9 mouse cellular contexts compared by ENCODE assay signal in genomic region chrX:135752832-135753231, GRCm38 (mm10). TPM values are rescaled to one million over a fixed set of nuclear protein-coding genes. Genes with fewer than 3 reads are reported as not detected.
DNase-seq lines count a peak whose midpoint lies in the region; ATAC-seq lines count a peak whose summit lies in the region.
"Had no signal": no experiment of that assay in that cellular context is flagged by ENCODE, and none has a peak within 500 bp of the region (broad histone marks: within the 10 kb centered on the region; RNA-seq: fewer than 3 reads in every experiment).

No protein-coding gene starts in this region.

- WGBS in kidney, embryonic 14.5 days: 11% methylated on average over 2 of the region's 2 CpGs
- WGBS in liver, embryonic 11.5 days: 4% methylated on average over 2 of the region's 2 CpGs

- H3K9me3 ChIP-seq in kidney, embryonic 14.5 days (ENCODE audit: control insufficient read depth, low read length): no peaks in the 10 kb centered on the region
- H3K9me3 ChIP-seq in liver, embryonic 11.5 days (ENCODE audit: control insufficient read depth, low read length): no peaks in the 10 kb centered on the region
- H3K9me3 ChIP-seq: embryonic facial prominence, embryonic 13.5 days had no signal

- peak; percentile 32; the same call in 1 of the 2 replicates for ATAC-seq in kidney, embryonic 14.5 days (ENCODE audit: low FRiP score, low TSS enrichment)
- ATAC-seq in liver, embryonic 11.5 days (replicated peaks; ENCODE audit: low FRiP score): 0 out of 2 replicates have a peak, but pooled peaks have one; percentile 39
- ATAC-seq in neutrophil, adult 5-6 weeks (ENCODE audit: extremely low read depth, insufficient number of reproducible peaks, low FRiP score, poor library complexity, severe bottlenecking): peak; percentile 80

- no peak overlapping the region for H3K27ac ChIP-seq in kidney, embryonic 14.5 days (ENCODE audit: low read depth, low read length)
- H3K27ac ChIP-seq in liver, embryonic 11.5 days (ENCODE audit: low read depth, low read length): no peak overlapping the region
- H3K27ac ChIP-seq: embryonic facial prominence, embryonic 13.5 days had no signal

- no peaks in the 10 kb centered on the region for H3K4me1 ChIP-seq in kidney, embryonic 14.5 days (ENCODE audit: control insufficient read depth, insufficient read depth, low read length)
- no peaks in the 10 kb centered on the region for H3K4me1 ChIP-seq in liver, embryonic 11.5 days (replicated peaks; ENCODE audit: control insufficient read depth, insufficient read depth, low read length)
- H3K4me1 ChIP-seq: embryonic facial prominence, embryonic 13.5 days had no signal

- peak; percentile 61 for DNase-seq in 416B (ENCODE audit: low read depth)
- peak; percentile 51 for DNase-seq in R1 (ENCODE audit: low read depth, low spot score)
- peak; percentile 73 to 84 for DNase-seq in cerebellum, postnatal 36 days
- DNase-seq in gastrocnemius, postnatal 10 days: peak; percentile 72
- peak; percentile 37 for DNase-seq in liver, embryonic 11.5 days (ENCODE audit: low spot score)
- DNase-seq in thymus, adult 18-20 months: peak; percentile 9 to 28

- no peak overlapping the region for H3K9ac ChIP-seq in kidney, embryonic 14.5 days (ENCODE audit: low read depth, low read length)
- H3K9ac ChIP-seq in liver, embryonic 11.5 days (ENCODE audit: low read depth, low read length): no peak overlapping the region
- H3K9ac ChIP-seq: embryonic facial prominence, embryonic 13.5 days had no signal

- H3K36me3 ChIP-seq in kidney, embryonic 14.5 days (ENCODE audit: control insufficient read depth, insufficient read depth, low read length): no peaks in the 10 kb centered on the region; the same call in 1 of the 2 replicates
- H3K36me3 ChIP-seq in liver, embryonic 11.5 days (ENCODE audit: control insufficient read depth, insufficient read depth, low read length): no peaks in the 10 kb centered on the region
- H3K36me3 ChIP-seq: embryonic facial prominence, embryonic 13.5 days had no signal

- no peak overlapping the region for H3K4me2 ChIP-seq in kidney, embryonic 14.5 days (replicated peaks; ENCODE audit: low read depth, low read length)
- H3K4me2 ChIP-seq in liver, embryonic 11.5 days: no peak overlapping the region
- H3K4me2 ChIP-seq: embryonic facial prominence, embryonic 13.5 days had no signal

- no peak overlapping the region for H3K4me3 ChIP-seq in kidney, embryonic 14.5 days (ENCODE audit: low read length)
- no peak overlapping the region for H3K4me3 ChIP-seq in liver, embryonic 11.5 days (ENCODE audit: low read depth, low read length)
- H3K4me3 ChIP-seq: embryonic facial prominence, embryonic 13.5 days had no signal

- no peaks in the 10 kb centered on the region for H3K27me3 ChIP-seq in kidney, embryonic 14.5 days (ENCODE audit: control insufficient read depth, insufficient read depth, low read length)
- no peaks in the 10 kb centered on the region for H3K27me3 ChIP-seq in liver, embryonic 11.5 days (replicated peaks; ENCODE audit: control insufficient read depth, insufficient read depth, low read length)

RNA-seq across cellular contexts. Expression of gene Armcx5, which starts 10.3 kb away (rescaled TPM):
- 1 to 10 TPM; 4.4 to 6.3 TPM for total RNA-seq in gastrocnemius, postnatal 10 days (2021)
- 6.9 and 8.4 TPM in 2 replicates for polyA plus RNA-seq in kidney, embryonic 14.5 days (2014; fragmentation: Nextera tagmentation; extraction: Ambion mirVana)
- 7.3 and 8.4 TPM in 2 replicates for polyA plus RNA-seq in liver, embryonic 11.5 days (2014; fragmentation: Nextera tagmentation; extraction: Ambion mirVana)
- 28.2 and 29.0 TPM in 2 replicates for total RNA-seq in neutrophil, adult 5-6 weeks (2017)

RNA-seq across cellular contexts. Expression of gene Gprasp1, which starts 10.3 kb away (rescaled TPM):
- total RNA-seq in gastrocnemius, postnatal 10 days (2021): 10 to 100 TPM; 22.0 to 29.1 TPM
- polyA plus RNA-seq in kidney, embryonic 14.5 days (2014; fragmentation: Nextera tagmentation; extraction: Ambion mirVana): 24.4 and 49.1 TPM in 2 replicates
- polyA plus RNA-seq in liver, embryonic 11.5 days (2014; fragmentation: Nextera tagmentation; extraction: Ambion mirVana): 24.2 and 28.5 TPM in 2 replicates
- 42.1 and 46.6 TPM in 2 replicates for total RNA-seq in neutrophil, adult 5-6 weeks (2017)

RNA-seq across cellular contexts. Expression of gene Tmsb15a, which starts 27.8 kb away (rescaled TPM):
- not detected for total RNA-seq in gastrocnemius, postnatal 10 days (2021)
- not detected in 2 replicates for polyA plus RNA-seq in kidney, embryonic 14.5 days (2014; fragmentation: Nextera tagmentation; extraction: Ambion mirVana)
- not detected in 2 replicates for polyA plus RNA-seq in liver, embryonic 11.5 days (2014; fragmentation: Nextera tagmentation; extraction: Ambion mirVana)
- not detected in 2 replicates for total RNA-seq in neutrophil, adult 5-6 weeks (2017)
- polyA plus RNA-seq: embryonic facial prominence, embryonic 13.5 days had no signal

RNA-seq across cellular contexts. Expression of gene Bhlhb9, which starts 44.6 kb away (rescaled TPM):
- total RNA-seq in gastrocnemius, postnatal 10 days (2021): 10 to 100 TPM; 18.7 to 21.9 TPM
- 38.6 and 56.1 TPM in 2 replicates for polyA plus RNA-seq in kidney, embryonic 14.5 days (2014; fragmentation: Nextera tagmentation; extraction: Ambion mirVana)
- 35.6 and 36.8 TPM in 2 replicates for polyA plus RNA-seq in liver, embryonic 11.5 days (2014; fragmentation: Nextera tagmentation; extraction: Ambion mirVana)
- 6.5 and 8.0 TPM in 2 replicates for total RNA-seq in neutrophil, adult 5-6 weeks (2017)

RNA-seq across cellular contexts. Expression of gene Tcp11x2, which starts 59.2 kb away (rescaled TPM):
- total RNA-seq in gastrocnemius, postnatal 10 days (2021): not detected
- polyA plus RNA-seq in kidney, embryonic 14.5 days (2014; fragmentation: Nextera tagmentation; extraction: Ambion mirVana): not detected in 2 replicates
- polyA plus RNA-seq in liver, embryonic 11.5 days (2014; fragmentation: Nextera tagmentation; extraction: Ambion mirVana): not detected in 2 replicates
- not detected in 2 replicates for total RNA-seq in neutrophil, adult 5-6 weeks (2017)

Comparison
In these comparisons a context has a peak if more than half of its experiments do, and no peak if none do; other contexts are left out.
1. DNase-seq: peak in every context shown above with its lines; median percentile 78 in cerebellum, postnatal 36 days; 72 in gastrocnemius, postnatal 10 days; 61 in 416B; 51 in R1; 37 in liver, embryonic 11.5 days; 18 in thymus, adult 18-20 months.